Mouse (Mus musculus) adipocyte (in vitro differentiated cells): Measurements from ENCODE around the gene Pnmal1.
A peak's percentile ranks its signal among the peaks of the same experiment; 100 is the strongest.

ENCODE experiments used
- DNase-seq: peaks from one replicate; pipeline ENCODE4 v3.0.0-alpha.2; 2016; ENCODE audit warnings: low spot score

The Pnmal1 gene

GRCm38 (mm10) chr7:16995345-16995744 lies 35.9 kb downstream of the Pnmal1 start:
- DNase-seq, result no peak

- DNase-seq, result no peak
Observed at GRCm38 (mm10) chr7:16999233-16999632, 39.8 kb downstream of the Pnmal1 start.

GRCm38 (mm10) chr7:16999650-17000049 lies 40.2 kb downstream of the Pnmal1 start:
- DNase-seq, result peak; percentile 77

- DNase-seq, result peak; percentile 96
Observed at GRCm38 (mm10) chr7:17002375-17003195, 43.1 kb downstream of the Pnmal1 start.

- peak; percentile 81 for DNase-seq
Observed at GRCm38 (mm10) chr7:17003230-17003960, 43.9 kb downstream of the Pnmal1 start.

- DNase-seq, result no peak
Observed at GRCm38 (mm10) chr7:17004716-17005115, 45.2 kb downstream of the Pnmal1 start.

- peak; percentile 22 for DNase-seq
Observed at GRCm38 (mm10) chr7:17007300-17007699, 47.8 kb downstream of the Pnmal1 start.

- DNase-seq, result no peak
Observed at GRCm38 (mm10) chr7:17009326-17010009, 50.0 kb downstream of the Pnmal1 start.

GRCm38 (mm10) chr7:17010010-17010347 lies 50.5 kb downstream of the Pnmal1 start:
- peak; percentile 74 for DNase-seq

- DNase-seq, result no peak
Observed at GRCm38 (mm10) chr7:17011909-17012590, 52.6 kb downstream of the Pnmal1 start.
